Mouse (Mus musculus): ENCODE results near the gene Cubn. TPM values are rescaled to one million over a fixed set of nuclear protein-coding genes. Genes with fewer than 3 reads are reported as not detected.
A peak's percentile ranks its signal among the peaks of the same experiment; 100 is the strongest.

The Cubn gene
- polyA plus RNA-seq, 1 experiment from 2014 or later, result 1.5 TPM

- ATAC-seq (ENCODE audit: insufficient read depth), result no peak
- H3K36me3 ChIP-seq (ENCODE audit: insufficient read depth), result no peaks in the 10 kb centered on the region
- TF ChIP-seq CTCF (IDR thresholded peaks at IDR 0.05; ENCODE audit: low read depth), result no peak
- H3K4me1 ChIP-seq (ENCODE audit: insufficient read depth), result no peaks in the 10 kb centered on the region
- DNase-seq, result peak; percentile 15
- H3K4me2 ChIP-seq, result no peak overlapping the region
- H3K4me3 ChIP-seq (ENCODE audit: low read depth, low read length), result no peak overlapping the region
- H3K27ac ChIP-seq (ENCODE audit: low read depth), result no peak overlapping the region
- H3K9me3 ChIP-seq (ENCODE audit: low read depth, low read length), result no peaks in the 10 kb centered on the region
- H3K27me3 ChIP-seq (ENCODE audit: insufficient read depth, low read length), result no peaks in the 10 kb centered on the region
- H3K9ac ChIP-seq, result no peak overlapping the region
Measured at GRCm38 (mm10) chr2:13407698-13408097, 83.9 kb downstream of the Cubn start.

- ATAC-seq (ENCODE audit: insufficient read depth) (no peak; the same call in 1 of the 2 replicates), DNase-seq (peak; percentile 44)
- no peaks in the 10 kb centered on the region for H3K36me3 ChIP-seq (ENCODE audit: insufficient read depth)
- H3K9me3 ChIP-seq (ENCODE audit: low read depth, low read length), result no peaks in the 10 kb centered on the region
- no peaks in the 10 kb centered on the region for H3K4me1 ChIP-seq (ENCODE audit: insufficient read depth)
- H3K9ac ChIP-seq, result no peak overlapping the region
- H3K27me3 ChIP-seq (ENCODE audit: insufficient read depth, low read length), result no peaks in the 10 kb centered on the region
- 30% methylated on average over 5 of the region's 5 CpGs for WGBS
- H3K4me2 ChIP-seq, result no peak overlapping the region
- no peak for TF ChIP-seq CTCF (IDR thresholded peaks at IDR 0.05; ENCODE audit: low read depth)
- no peak overlapping the region for H3K27ac ChIP-seq (ENCODE audit: low read depth)
- no peak overlapping the region for H3K4me3 ChIP-seq (ENCODE audit: low read depth, low read length)
Measured at GRCm38 (mm10) chr2:13407272-13407671, 84.3 kb downstream of the Cubn start.

GRCm38 (mm10) chr2:13404986-13405678, 86.5 kb downstream of the Cubn start:
- H3K27ac ChIP-seq (ENCODE audit: low read depth), result no peak overlapping the region
- H3K9ac ChIP-seq, result no peak overlapping the region

GRCm38 (mm10) chr2:13400831-13401230, 90.8 kb downstream of the Cubn start:
- Histone ChIP-seq H3K9ac (no peak overlapping the region), H3K36me3 (ENCODE audit: insufficient read depth) (no peaks in the 10 kb centered on the region), H3K4me3 (ENCODE audit: low read depth, low read length) (no peak overlapping the region), H3K27ac (ENCODE audit: low read depth) (no peak overlapping the region), H3K4me1 (ENCODE audit: insufficient read depth) (peaks cover 12% of the 10 kb centered on the region; the same call in 1 of the 2 replicates), H3K4me2 (no peak overlapping the region), H3K9me3 (ENCODE audit: low read depth, low read length) (no peaks in the 10 kb centered on the region), H3K27me3 (ENCODE audit: insufficient read depth, low read length) (no peaks in the 10 kb centered on the region)
- no peak for TF ChIP-seq CTCF (IDR thresholded peaks at IDR 0.05; ENCODE audit: low read depth)
- 85% methylated on average over 6 of the region's 6 CpGs for WGBS
- DNase-seq, result no peak
- ATAC-seq (ENCODE audit: insufficient read depth), result no peak

More at GRCm38 (mm10) chr2:13404986-13405678, 86.5 kb downstream of the Cubn start:
- no peaks in the 10 kb centered on the region for H3K9me3 ChIP-seq (ENCODE audit: low read depth, low read length)
- H3K36me3 ChIP-seq (ENCODE audit: insufficient read depth), result no peaks in the 10 kb centered on the region
- TF ChIP-seq CTCF (IDR thresholded peaks at IDR 0.05; ENCODE audit: low read depth), result no peak
- H3K27me3 ChIP-seq (ENCODE audit: insufficient read depth, low read length), result no peaks in the 10 kb centered on the region
- DNase-seq (no peak), ATAC-seq (ENCODE audit: insufficient read depth) (no peak)
- 71% methylated on average over 5 of the region's 5 CpGs for WGBS
- no peaks in the 10 kb centered on the region for H3K4me1 ChIP-seq (ENCODE audit: insufficient read depth)
- H3K4me2 ChIP-seq, result no peak overlapping the region
- no peak overlapping the region for H3K4me3 ChIP-seq (ENCODE audit: low read depth, low read length)

GRCm38 (mm10) chr2:13399480-13400072, 92.0 kb downstream of the Cubn start:
- H3K4me1 ChIP-seq (ENCODE audit: insufficient read depth), result peaks cover 12% of the 10 kb centered on the region; the same call in 1 of the 2 replicates
- H3K9ac ChIP-seq, result no peak overlapping the region
- WGBS, result 53% methylated on average over 5 of the region's 5 CpGs
- no peak overlapping the region for H3K4me3 ChIP-seq (ENCODE audit: low read depth, low read length)
- H3K27ac ChIP-seq (ENCODE audit: low read depth), result peak overlapping the region; percentile 68
- DNase-seq (peak; percentile 56), ATAC-seq (ENCODE audit: insufficient read depth) (peak; percentile 52)
- no peaks in the 10 kb centered on the region for H3K27me3 ChIP-seq (ENCODE audit: insufficient read depth, low read length)
- no peaks in the 10 kb centered on the region for H3K36me3 ChIP-seq (ENCODE audit: insufficient read depth)
- H3K4me2 ChIP-seq, result no peak overlapping the region
- no peak for TF ChIP-seq CTCF (IDR thresholded peaks at IDR 0.05; ENCODE audit: low read depth)
- no peaks in the 10 kb centered on the region for H3K9me3 ChIP-seq (ENCODE audit: low read depth, low read length)

- Histone ChIP-seq H3K4me1 (ENCODE audit: insufficient read depth) (peaks cover 12% of the 10 kb centered on the region; the same call in 1 of the 2 replicates), H3K4me2 (no peak overlapping the region), H3K27ac (ENCODE audit: low read depth) (peak overlapping the region; percentile 68), H3K9me3 (ENCODE audit: low read depth, low read length) (no peaks in the 10 kb centered on the region), H3K4me3 (ENCODE audit: low read depth, low read length) (no peak overlapping the region), H3K36me3 (ENCODE audit: insufficient read depth) (no peaks in the 10 kb centered on the region), H3K27me3 (ENCODE audit: insufficient read depth, low read length) (no peaks in the 10 kb centered on the region), H3K9ac (no peak overlapping the region)
- ATAC-seq (ENCODE audit: insufficient read depth) (peak; percentile 78; the same call in 1 of the 2 replicates), DNase-seq (peak; percentile 69)
- WGBS, result 15% methylated on average over 2 of the region's 2 CpGs
- TF ChIP-seq CTCF (IDR thresholded peaks at IDR 0.05; ENCODE audit: low read depth), result no peak
Measured at GRCm38 (mm10) chr2:13398955-13399354, 92.7 kb downstream of the Cubn start.

GRCm38 (mm10) chr2:13398551-13398950, 93.1 kb downstream of the Cubn start:
- DNase-seq, result no peak
- Histone ChIP-seq H3K4me1 (ENCODE audit: insufficient read depth) (peaks cover 12% of the 10 kb centered on the region; the same call in 1 of the 2 replicates), H3K4me2 (no peak overlapping the region), H3K27ac (ENCODE audit: low read depth) (peak overlapping the region; percentile 68; the same call in 1 of the 2 replicates), H3K27me3 (ENCODE audit: insufficient read depth, low read length) (no peaks in the 10 kb centered on the region), H3K9ac (no peak overlapping the region), H3K9me3 (ENCODE audit: low read depth, low read length) (no peaks in the 10 kb centered on the region), H3K36me3 (ENCODE audit: insufficient read depth) (no peaks in the 10 kb centered on the region), H3K4me3 (ENCODE audit: low read depth, low read length) (no peak overlapping the region)
- 56% methylated on average over 4 of the region's 4 CpGs for WGBS
- TF ChIP-seq CTCF (IDR thresholded peaks at IDR 0.05; ENCODE audit: low read depth), result no peak
- ATAC-seq (ENCODE audit: insufficient read depth), result no peak
